Mouse (Mus musculus) hindbrain, embryonic 13.5 days (tissue): ENCODE measurements at regions not wholly inside any gene's neighbourhood (a gene's known extent, or its start where the extent isn't known, plus 50 kb on each side); places are given as distances from the start of the nearest gene placed in this dataset.

Experiments
- ATAC-seq: fragments of 200-750 bp; cut with Nextera tagmentation; 2 replicates; pipeline ENCODE4 v1.8.0; 2017; ENCODE audit warnings: moderate TSS enrichment; ENCODE audit not compliant: low FRiP score
- H3K27ac ChIP-seq: fragments of 300-500 bp; sonication (generic); 2 replicates; pipeline ENCODE4 v1.5.1; 2015; ENCODE audit warnings: inconsistent platforms, mild to moderate bottlenecking, moderate library complexity
- H3K27me3 ChIP-seq: fragments of 300-500 bp; sonication (generic); 2 replicates; pipeline ENCODE4 v1.6.1; 2015; ENCODE audit warnings: mild to moderate bottlenecking, inconsistent platforms
- H3K36me3 ChIP-seq: fragments of 300-500 bp; sonication (generic); 2 replicates; pipeline ENCODE4 v1.6.1; 2015; ENCODE audit warnings: mild to moderate bottlenecking, inconsistent platforms
- H3K4me1 ChIP-seq: fragments of 300-500 bp; sonication (generic); replicated peaks from 2 replicates; pipeline ENCODE4 v1.6.1; 2015; ENCODE audit warnings: inconsistent platforms
- H3K4me2 ChIP-seq: fragments of 300-500 bp; sonication (generic); 2 replicates; pipeline ENCODE4 v1.6.1; 2015; ENCODE audit warnings: inconsistent platforms, mild to moderate bottlenecking, moderate library complexity
- H3K4me3 ChIP-seq: fragments of 300-500 bp; sonication (generic); 2 replicates; pipeline ENCODE4 v1.5.1; 2015; ENCODE audit warnings: mild to moderate bottlenecking, inconsistent platforms
- H3K9ac ChIP-seq: fragments of 300-500 bp; sonication (generic); 2 replicates; pipeline ENCODE4 v1.6.1; 2015; ENCODE audit warnings: mild to moderate bottlenecking, inconsistent platforms
- H3K9me3 ChIP-seq: fragments of 300-500 bp; sonication (generic); 2 replicates; pipeline ENCODE4 v1.6.1; 2016; ENCODE audit warnings: inconsistent platforms
- WGBS: fragments of 180-500 bp; shearing (Covaris S2); methylation state at CpG from one replicate; pipeline ENCODE4 v1.1.7; 2015; 5-methylcytosine and 5-hydroxymethylcytosine counted together

DNA sequence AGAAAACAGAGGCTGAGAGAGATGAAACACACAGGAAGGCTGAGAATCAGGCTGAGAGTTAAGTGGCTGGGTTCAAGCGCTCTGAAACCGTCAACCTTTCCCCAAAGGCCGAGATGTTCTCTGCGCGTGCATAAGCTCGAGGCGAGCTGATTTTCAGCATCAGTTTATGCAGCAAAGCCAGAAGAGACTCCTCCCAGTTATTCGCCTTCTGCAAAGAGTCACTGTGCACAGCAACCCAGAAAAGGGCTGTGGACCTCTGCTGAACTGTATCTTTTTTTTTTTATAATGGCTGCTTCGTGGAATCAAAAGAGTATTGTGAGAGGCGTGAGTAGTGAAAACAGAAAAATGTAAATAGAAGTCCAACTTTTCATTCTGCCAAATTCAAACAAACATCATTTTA, 413.7 kb downstream of the Wdr11 start:
- no peak overlapping the region for H3K27ac ChIP-seq
- H3K4me1 ChIP-seq = peaks cover 21% of the 10 kb centered on the region
- H3K9ac ChIP-seq = no peak overlapping the region
- no peaks in the 10 kb centered on the region for H3K9me3 ChIP-seq
- peaks cover 5% of the 10 kb centered on the region; the same call in 1 of the 2 replicates for H3K27me3 ChIP-seq
- no peak overlapping the region for H3K4me3 ChIP-seq
- no peak overlapping the region for H3K4me2 ChIP-seq
- no peak for ATAC-seq
- 47% methylated on average over 10 of the region's 10 CpGs for WGBS
- H3K36me3 ChIP-seq = no peaks in the 10 kb centered on the region

DNA sequence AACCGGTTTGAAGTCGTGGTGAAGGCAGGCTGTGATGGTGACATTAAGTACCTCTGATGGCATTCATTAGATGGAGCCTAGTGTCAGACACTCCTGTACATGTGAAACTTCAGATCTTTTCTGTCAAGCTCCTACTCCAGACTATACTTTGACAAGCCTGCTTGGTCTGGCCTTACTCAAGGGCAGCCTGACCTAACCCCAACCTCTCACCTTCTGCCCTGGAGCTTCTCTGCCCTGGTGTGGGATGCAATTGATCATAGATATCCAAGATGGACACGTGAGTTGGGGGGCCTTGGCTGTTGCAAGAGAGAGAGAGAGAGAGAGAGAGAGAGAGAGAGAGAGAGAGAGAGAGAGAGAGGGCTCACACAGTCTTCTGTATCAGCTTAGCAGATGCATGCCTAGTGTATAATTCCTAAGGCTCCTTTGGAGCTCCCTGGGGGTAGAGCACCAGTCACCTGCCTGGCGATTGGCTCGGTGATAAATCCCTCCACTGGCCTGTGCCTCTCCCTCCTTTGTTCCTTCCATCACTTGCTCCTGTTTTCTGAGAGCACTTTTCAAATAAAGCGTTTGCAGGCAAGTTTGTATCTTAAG, 416.4 kb downstream of the Wdr11 start:
- no peak overlapping the region for H3K27ac ChIP-seq
- WGBS = 40% methylated on average over 6 of the region's 6 CpGs
- no peak overlapping the region for H3K4me3 ChIP-seq
- peaks cover 14% of the 10 kb centered on the region for H3K4me1 ChIP-seq
- H3K4me2 ChIP-seq = no peak overlapping the region
- no peaks in the 10 kb centered on the region for H3K36me3 ChIP-seq
- ATAC-seq = no peak
- no peak overlapping the region for H3K9ac ChIP-seq
- H3K9me3 ChIP-seq = no peaks in the 10 kb centered on the region
- no peaks in the 10 kb centered on the region for H3K27me3 ChIP-seq

DNA sequence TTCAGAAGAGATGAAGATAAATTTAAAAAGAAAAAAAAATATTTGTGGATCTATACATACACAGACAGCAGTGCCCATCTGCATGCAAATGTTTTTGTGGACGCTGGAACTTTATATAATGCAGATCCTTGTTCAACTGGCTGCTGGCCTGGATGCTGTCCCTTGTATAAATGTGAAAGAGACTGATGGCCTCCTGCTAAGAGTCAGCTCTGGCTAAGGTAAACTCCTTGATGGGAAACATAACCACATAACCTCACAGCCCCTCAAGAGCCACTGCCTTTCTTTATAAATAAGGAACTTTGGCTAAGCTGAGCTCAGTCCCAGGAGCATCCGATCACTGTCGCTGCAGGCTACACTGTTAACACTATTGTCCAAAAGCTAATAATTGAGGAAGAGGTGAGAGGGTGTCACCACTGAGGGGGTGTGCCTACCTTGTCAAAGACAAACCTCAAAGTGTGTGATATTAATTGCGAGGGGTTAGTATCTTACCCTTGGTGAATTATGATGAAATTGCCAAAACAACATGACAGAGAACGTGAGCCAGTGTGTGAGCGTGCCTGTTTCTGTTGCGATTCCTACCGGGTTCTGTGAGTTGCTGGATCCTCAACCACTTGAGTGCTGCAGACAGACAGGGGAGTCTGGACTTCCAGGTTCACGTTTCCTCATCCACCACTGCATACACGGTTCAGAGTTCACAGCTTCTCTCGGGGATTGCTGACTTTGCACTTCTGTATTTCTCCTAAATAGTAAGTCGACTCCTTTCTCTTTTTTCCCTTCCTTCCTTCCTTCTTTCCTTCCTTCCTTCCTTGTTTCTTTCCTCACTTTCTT, 417.1 kb downstream of the Wdr11 start:
- Histone ChIP-seq H3K27me3 (no peaks in the 10 kb centered on the region), H3K36me3 (no peaks in the 10 kb centered on the region), H3K4me3 (no peak overlapping the region), H3K9ac (no peak overlapping the region), H3K4me1 (peaks cover 14% of the 10 kb centered on the region), H3K9me3 (no peaks in the 10 kb centered on the region), H3K4me2 (no peak overlapping the region), H3K27ac (no peak overlapping the region)
- ATAC-seq = no peak
- WGBS = 60% methylated on average over 12 of the region's 12 CpGs

DNA sequence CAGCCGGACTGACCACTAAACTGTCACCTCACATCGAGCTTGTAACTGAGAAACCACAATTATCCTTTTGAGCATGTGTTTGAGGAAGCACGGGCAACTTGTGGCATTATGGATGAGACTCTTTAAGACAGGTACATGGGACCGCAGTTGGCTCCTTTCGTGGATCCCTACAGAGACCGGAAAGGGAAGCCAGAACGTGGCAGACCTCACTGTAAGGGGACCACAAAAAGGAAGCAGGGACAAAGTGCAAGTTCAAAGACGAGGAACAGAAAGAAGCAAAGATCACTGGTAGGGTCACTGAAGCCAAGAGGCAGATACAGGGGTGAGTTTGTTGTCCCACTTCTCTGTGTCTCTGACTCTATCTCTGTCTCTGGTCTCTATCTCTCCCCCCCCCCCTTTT, 420.4 kb downstream of the Wdr11 start:
- Histone ChIP-seq H3K9ac (no peak overlapping the region), H3K4me3 (no peak overlapping the region), H3K4me1 (peaks cover 8% of the 10 kb centered on the region), H3K27me3 (no peaks in the 10 kb centered on the region), H3K4me2 (no peak overlapping the region), H3K9me3 (no peaks in the 10 kb centered on the region), H3K27ac (no peak overlapping the region), H3K36me3 (no peaks in the 10 kb centered on the region)
- WGBS = 84% methylated on average over 8 of the region's 8 CpGs
- ATAC-seq = no peak

DNA sequence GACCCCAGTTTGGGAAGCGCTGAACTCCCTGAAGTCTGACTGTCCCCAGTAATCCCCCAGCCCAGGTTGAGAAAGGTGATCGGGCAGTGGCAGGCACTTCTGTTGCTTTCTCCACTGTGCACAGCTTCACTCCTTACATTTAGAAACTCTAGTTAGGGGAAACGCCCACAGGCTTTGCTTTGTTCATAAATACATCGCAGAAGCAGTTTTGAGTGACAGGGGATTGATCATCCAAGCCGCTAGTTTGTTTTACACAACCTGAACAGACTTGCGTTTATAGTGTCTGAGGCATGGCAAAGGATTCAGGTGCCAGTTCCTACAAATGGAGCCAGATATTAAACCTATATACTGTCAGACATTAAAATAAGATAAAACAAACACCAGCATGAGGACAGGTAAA, 421.4 kb downstream of the Wdr11 start:
- WGBS = 87% methylated on average over 6 of the region's 6 CpGs
- Histone ChIP-seq H3K27ac (no peak overlapping the region), H3K27me3 (no peaks in the 10 kb centered on the region), H3K4me3 (no peak overlapping the region), H3K36me3 (no peaks in the 10 kb centered on the region), H3K4me1 (peaks cover 8% of the 10 kb centered on the region), H3K9me3 (no peaks in the 10 kb centered on the region), H3K9ac (no peak overlapping the region), H3K4me2 (no peak overlapping the region)
- no peak for ATAC-seq

DNA sequence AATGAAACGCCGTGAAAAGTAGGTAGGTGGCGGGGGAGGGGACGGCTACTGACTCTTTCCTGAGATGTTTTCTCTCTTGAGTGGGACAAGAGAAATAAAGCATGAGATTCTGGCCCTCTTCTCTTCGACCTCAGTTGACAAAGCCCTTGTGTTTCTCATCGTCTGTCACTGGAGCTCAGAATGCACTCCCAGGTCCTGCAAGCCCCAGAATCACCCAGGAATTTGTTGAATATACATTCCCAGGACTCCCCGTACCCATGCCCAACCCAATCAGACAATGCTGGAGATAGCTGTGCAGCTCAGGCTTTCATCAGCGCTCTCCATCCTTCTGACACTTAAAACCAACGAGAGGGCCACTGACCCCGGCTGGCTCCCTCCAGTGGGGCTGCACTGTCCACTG, 422.9 kb downstream of the Wdr11 start:
- 65% methylated on average over 10 of the region's 10 CpGs for WGBS
- no peaks in the 10 kb centered on the region for H3K4me1 ChIP-seq
- no peak overlapping the region for H3K9ac ChIP-seq
- no peaks in the 10 kb centered on the region for H3K36me3 ChIP-seq
- H3K27ac ChIP-seq = no peak overlapping the region
- no peaks in the 10 kb centered on the region for H3K27me3 ChIP-seq
- no peak for ATAC-seq
- H3K4me2 ChIP-seq = no peak overlapping the region
- no peaks in the 10 kb centered on the region for H3K9me3 ChIP-seq
- H3K4me3 ChIP-seq = no peak overlapping the region

DNA sequence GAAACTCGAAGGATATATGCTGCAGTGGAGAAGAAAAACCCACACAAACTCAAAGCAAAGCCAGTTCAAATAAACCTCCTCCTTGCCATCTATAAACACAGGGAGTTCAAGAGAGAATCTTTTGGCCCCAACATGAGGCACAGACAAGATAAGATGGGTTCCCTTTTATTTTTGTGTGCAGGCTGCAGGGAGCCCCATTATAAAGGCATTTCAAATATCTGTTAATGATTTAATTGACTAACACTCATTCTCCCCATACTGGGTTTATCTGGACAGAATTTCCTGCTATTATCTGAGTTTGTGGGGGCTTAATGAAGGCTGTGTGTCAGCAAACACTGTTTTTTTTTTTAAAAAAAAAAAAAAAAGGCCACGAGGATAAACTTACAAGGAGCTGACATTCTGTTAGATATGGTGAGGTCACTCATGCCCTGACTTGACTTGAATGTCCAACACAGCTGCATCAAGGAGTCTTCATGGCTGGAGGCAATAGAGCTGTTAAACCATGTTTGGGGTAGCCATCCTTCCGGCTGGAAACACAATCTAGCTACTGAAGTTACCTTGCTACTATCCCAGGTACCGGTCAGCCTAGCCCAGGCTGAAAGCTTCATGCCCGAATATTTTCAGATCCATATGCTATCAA, 423.8 kb downstream of the Wdr11 start:
- Histone ChIP-seq H3K27ac (no peak overlapping the region), H3K4me1 (no peaks in the 10 kb centered on the region), H3K9me3 (no peaks in the 10 kb centered on the region), H3K9ac (no peak overlapping the region), H3K36me3 (no peaks in the 10 kb centered on the region), H3K4me2 (no peak overlapping the region), H3K27me3 (no peaks in the 10 kb centered on the region), H3K4me3 (no peak overlapping the region)
- WGBS = 78% methylated on average over 5 of the region's 5 CpGs
- no peak for ATAC-seq

DNA sequence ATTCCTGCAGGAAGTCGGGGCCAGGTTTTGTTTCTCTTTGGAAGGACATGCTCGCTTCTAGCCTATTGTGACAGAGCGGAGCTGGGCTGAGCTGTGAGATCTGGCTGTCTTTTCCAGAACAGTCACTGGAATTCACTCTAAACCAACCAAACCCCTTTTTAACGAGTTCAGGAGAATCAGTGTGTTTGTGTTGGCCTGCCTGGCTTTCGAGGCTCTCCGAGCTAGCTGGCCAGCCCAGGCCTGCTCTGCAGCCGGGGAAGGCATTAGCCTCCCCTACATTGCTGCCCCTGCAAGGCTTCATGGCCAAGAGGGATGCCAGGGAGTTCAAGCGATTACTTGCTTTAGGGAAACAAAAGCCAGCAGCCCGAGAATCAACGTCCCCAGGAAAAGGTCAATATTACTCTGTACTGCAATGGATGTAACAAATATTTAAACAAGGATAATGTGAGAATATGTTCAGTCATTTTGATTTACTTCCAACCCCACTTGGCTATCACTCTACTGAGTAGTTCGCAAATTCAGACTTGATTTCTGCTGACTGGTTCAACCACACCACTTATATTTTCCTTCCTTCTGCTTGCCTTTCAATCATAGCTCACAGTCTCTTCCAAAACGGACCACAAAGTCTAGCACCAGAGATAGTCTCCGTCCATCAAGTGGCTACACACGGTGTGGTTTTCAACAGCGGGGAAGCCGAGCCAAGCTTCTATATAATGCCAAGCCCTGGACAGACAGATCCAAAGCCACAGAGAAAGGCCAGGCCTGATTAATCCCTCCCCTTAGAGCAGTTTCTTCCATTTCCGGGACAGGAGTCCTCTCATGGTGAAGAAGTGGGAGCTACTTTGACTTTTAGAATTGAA, 424.6 kb downstream of the Wdr11 start:
- no peak for ATAC-seq
- Histone ChIP-seq H3K27me3 (no peaks in the 10 kb centered on the region), H3K36me3 (no peaks in the 10 kb centered on the region), H3K4me2 (no peak overlapping the region), H3K4me3 (no peak overlapping the region), H3K4me1 (no peaks in the 10 kb centered on the region), H3K9ac (no peak overlapping the region), H3K9me3 (no peaks in the 10 kb centered on the region), H3K27ac (no peak overlapping the region)
- 80% methylated on average over 17 of the region's 17 CpGs for WGBS

DNA sequence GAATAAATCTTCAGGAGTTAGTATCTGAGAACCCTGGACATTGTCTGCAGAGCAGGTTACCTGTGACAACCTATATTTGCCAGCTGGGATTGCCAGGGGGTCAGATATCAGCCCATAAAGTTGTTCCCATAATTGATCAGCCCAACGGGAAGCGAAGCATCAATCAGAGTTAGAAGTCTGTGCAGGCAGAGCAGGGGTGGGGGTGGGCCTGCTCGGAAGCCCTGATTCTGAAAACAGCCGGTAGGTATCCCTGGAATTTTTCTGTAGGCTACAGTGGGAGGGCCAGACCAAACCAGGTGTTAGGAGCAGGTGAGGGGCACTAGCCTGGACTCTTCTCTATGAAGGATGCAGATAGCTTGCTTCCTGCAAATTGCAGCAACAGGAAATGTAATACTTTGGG, 427.2 kb downstream of the Wdr11 start:
- WGBS = 60% methylated on average over 4 of the region's 4 CpGs

DNA sequence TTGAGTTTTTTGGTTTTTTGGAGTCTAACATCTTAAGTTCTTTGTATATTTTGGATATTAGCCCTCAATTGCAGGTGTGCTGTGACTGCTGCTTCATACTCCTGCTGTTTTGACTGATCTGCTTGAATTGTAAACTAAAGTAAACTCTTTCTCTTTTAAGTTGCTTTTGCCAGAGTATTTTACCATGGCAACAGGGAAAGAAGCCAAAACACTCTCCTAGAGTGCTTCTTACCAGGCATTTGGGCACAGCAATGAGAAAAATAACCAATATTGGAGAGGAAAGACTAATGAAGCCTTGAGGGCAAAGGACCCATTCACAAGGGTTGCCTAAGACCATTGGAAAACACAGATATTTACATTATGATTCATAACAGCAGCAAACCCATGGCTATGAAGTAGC, 437.3 kb downstream of the Wdr11 start:
- H3K4me1 ChIP-seq = no peaks in the 10 kb centered on the region
- no peak for ATAC-seq
- no peaks in the 10 kb centered on the region for H3K36me3 ChIP-seq
- no peaks in the 10 kb centered on the region for H3K27me3 ChIP-seq
- H3K27ac ChIP-seq = no peak overlapping the region
- no peak overlapping the region for H3K4me3 ChIP-seq
- H3K9ac ChIP-seq = no peak overlapping the region
- H3K9me3 ChIP-seq = no peaks in the 10 kb centered on the region
- H3K4me2 ChIP-seq = no peak overlapping the region

More for the DNA sequence above, 427.2 kb downstream of the Wdr11 start:
- Histone ChIP-seq H3K27ac (no peak overlapping the region), H3K27me3 (no peaks in the 10 kb centered on the region), H3K4me3 (no peak overlapping the region), H3K4me2 (no peak overlapping the region), H3K9me3 (no peaks in the 10 kb centered on the region), H3K4me1 (no peaks in the 10 kb centered on the region), H3K9ac (0 out of 2 replicates have a peak overlapping the region, but pooled peaks have one; percentile 19), H3K36me3 (no peaks in the 10 kb centered on the region)
- ATAC-seq = no peak

DNA sequence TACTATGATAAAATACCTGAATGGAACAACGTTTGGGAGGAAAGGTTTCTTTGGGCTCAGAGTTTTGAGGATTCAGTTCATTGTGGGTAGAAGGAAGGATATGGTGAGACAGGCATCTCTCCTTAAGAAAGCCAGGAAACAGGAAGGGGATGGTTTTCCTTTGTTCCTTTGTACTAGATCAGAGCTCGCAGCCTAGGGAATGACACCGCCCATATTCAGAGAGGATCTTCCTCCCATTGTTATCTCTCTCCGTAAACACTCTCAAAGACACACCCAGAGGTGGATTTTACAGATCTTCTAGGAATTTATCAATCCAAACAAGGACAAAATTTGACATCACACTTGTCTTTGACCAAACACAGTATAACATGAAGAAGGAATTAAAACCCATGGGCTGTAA, 439.0 kb downstream of the Wdr11 start:
- Histone ChIP-seq H3K36me3 (no peaks in the 10 kb centered on the region), H3K4me2 (no peak overlapping the region), H3K9ac (no peak overlapping the region), H3K27ac (no peak overlapping the region), H3K4me3 (no peak overlapping the region), H3K9me3 (no peaks in the 10 kb centered on the region), H3K4me1 (no peaks in the 10 kb centered on the region), H3K27me3 (no peaks in the 10 kb centered on the region)
- 93% methylated on average over 4 of the region's 4 CpGs for WGBS
- no peak for ATAC-seq

DNA sequence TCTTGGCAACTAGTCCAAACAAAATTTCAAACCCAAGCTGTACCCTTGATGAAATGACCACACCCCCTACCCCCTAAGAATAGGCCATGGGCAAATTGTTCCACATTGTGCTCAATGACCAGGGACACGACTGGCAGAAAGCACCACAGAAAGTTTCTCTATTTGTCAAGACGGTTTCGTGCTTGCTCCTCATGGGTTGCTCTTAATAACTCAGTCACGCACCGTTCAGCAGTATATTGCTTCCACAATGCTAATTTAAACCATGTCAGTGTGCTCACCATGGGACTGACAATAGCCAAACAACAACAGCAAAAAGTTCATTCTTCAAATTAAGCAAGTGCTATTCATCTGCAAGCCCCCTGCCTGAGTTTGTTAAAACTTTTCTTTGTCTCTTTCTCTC, 444.6 kb downstream of the Wdr11 start:
- ATAC-seq = no peak
- 20% methylated on average over 5 of the region's 5 CpGs for WGBS
- Histone ChIP-seq H3K36me3 (no peaks in the 10 kb centered on the region), H3K27me3 (no peaks in the 10 kb centered on the region), H3K27ac (no peak overlapping the region), H3K4me1 (no peaks in the 10 kb centered on the region), H3K9me3 (no peaks in the 10 kb centered on the region), H3K9ac (no peak overlapping the region), H3K4me3 (no peak overlapping the region), H3K4me2 (no peak overlapping the region)
